Mouse (Mus musculus): Measurements from ENCODE around the gene 9930021J03Rik. TPM values are rescaled to one million over a fixed set of nuclear protein-coding genes. Genes with fewer than 3 reads are reported as not detected.

The 9930021J03Rik gene
- 9.9 and 24.6 TPM in 2 replicates for polyA plus RNA-seq (2012; rRNA removed)

GRCm38 (mm10) chr19:29805917-29806785, at the start of gene 9930021J03Rik:
TSS of gene 9930021J03Rik (minus strand) at chr19:29805989.

GRCm38 (mm10) chr19:29812581-29813460, 7.0 kb upstream of the 9930021J03Rik start, which contains the start of gene Ranbp6:
TSS of gene Ranbp6 (minus strand) at chr19:29812974.

GRCm38 (mm10) chr19:29697245-29697874, 108.4 kb downstream of the 9930021J03Rik start, which contains the start of gene Mlana:
TSS of gene Mlana (plus strand) at chr19:29697824.

Other genes with a start within 250 kb of the 9930021J03Rik start
- gene Ermp1, start 157.6 kb downstream of the 9930021J03Rik start, polyA plus RNA-seq (2012; rRNA removed), result 10.7 and 13.2 TPM in 2 replicates
- 0.09 and 0.14 TPM in 2 replicates for gene Mlana, start 108.2 kb downstream of the 9930021J03Rik start, polyA plus RNA-seq (2012; rRNA removed)
- 15.5 and 16.6 TPM in 2 replicates for gene Ranbp6, start 7.0 kb upstream of the 9930021J03Rik start, polyA plus RNA-seq (2012; rRNA removed)
- 0.29 and 0.97 TPM in 2 replicates for gene Il33, start 119.1 kb upstream of the 9930021J03Rik start, polyA plus RNA-seq (2012; rRNA removed)
- not detected in 2 replicates for gene Trpd52l3, start 197.8 kb upstream of the 9930021J03Rik start, polyA plus RNA-seq (2012; rRNA removed)
- gene Uhrf2, start 224.5 kb upstream of the 9930021J03Rik start, polyA plus RNA-seq (2012; rRNA removed), result 114 and 149 TPM in 2 replicates